Mouse (Mus musculus) spleen, postnatal 14 days (tissue): ENCODE data around the gene Rnf115.
"Not testable (repeated sequence)": the region's sequence is repeated elsewhere in the genome, so short reads cannot be mapped to it uniquely, and the experiment has no call there.

Experiments
- DNase-seq, 2 experiments: peaks; one replicate each; pipeline ENCODE4 v3.0.0; 2021 to 2022; ENCODE audit warnings: low spot score in 2 of 2

The Rnf115 gene

GRCm38 (mm10) chr3:96727343-96727827, at the start of gene Rnf115, which contains the start of gene Polr3c:
Gene Rnf115 (plus strand): TSS chr3:96727664.
Gene Polr3c (minus strand): TSS chr3:96727628.
- peak; percentile 93 to 95 for DNase-seq

GRCm38 (mm10) chr3:96678456-96678855, 49.0 kb upstream of the Rnf115 start:
- no peak for DNase-seq

DNA sequence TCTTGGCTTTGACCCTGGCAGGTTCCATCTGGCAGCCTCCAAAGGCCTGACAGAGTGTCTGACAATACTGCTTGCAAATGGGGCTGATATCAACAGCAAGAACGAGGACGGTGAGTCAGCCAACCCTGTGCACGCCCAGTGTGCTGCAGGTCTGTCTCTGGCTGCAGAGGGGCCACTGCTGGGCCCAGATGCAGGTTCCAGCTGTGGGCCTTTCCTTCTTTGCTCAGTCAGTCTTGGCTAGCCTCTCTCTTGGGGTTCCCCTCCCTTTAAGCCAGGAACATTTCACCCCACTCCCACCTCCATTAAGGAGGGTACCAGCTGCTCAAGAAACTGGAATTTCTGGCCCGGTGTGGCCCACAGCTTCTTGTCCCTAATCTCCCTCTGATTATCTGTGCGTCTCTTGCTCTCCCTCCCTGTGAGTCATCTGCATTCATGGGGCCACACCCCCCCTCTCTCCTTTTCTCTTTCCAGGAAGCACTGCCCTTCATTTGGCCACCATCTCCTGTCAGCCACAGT, 48.2 kb upstream of the Rnf115 start:
- DNase-seq, result no peak

- no peak for DNase-seq
These were observed 47.1 kb upstream of the Rnf115 start for GRCm38 (mm10) chr3:96680269-96680956.

GRCm38 (mm10) chr3:96683496-96683895, 44.0 kb upstream of the Rnf115 start:
- DNase-seq, result no peak

DNA sequence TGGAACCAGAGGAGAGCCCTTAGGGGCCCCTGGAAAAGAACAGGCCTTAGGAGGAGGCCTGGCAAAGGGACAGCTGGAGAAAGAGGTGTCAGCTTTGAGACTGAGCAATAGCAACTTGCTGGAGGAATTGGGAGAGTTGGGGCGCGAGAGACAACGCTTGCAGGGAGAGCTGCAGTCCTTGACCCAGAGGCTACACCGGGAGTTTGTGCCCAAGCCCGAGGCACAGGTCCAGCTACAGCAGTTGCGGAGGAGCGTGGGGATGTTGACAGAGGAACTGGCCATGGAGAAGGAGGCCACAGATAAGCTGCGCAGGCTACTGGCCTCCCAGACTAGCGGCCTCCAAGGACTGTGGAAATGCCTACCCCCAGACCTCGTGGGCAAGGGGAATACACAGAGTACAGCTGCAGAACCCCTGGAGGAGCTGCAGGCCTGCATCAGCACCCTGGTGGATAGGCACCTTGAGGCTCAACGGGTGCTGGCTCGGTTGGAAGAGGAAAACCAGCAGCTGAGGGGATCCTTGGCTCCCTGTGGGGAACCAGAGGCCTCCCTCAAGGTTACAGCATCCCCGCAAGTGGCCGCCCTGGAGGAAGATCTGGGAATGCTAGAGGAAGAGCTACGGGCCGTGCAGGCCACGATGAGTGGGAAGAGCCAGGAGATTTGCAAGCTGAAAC, 43.2 kb upstream of the Rnf115 start:
- no peak for DNase-seq

DNA sequence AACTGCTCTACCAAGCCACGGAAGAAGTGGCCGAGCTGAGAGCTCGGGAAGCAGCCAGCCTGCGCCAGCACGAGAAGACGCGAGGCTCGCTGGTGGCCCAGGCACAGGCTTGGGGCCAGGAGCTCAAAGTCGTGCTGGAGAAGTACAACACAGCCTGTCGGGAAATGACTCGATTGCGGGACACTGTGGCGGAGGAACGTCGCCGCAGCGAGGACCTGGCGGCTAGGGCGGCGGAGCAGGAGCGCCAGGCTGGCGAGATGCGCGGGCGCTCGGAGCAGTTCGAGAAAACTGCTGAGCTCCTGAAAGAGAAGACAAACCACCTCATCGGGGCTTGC, 42.7 kb upstream of the Rnf115 start:
- DNase-seq, result no peak

GRCm38 (mm10) chr3:96686057-96686456, 41.4 kb upstream of the Rnf115 start:
- not testable (repeated sequence) for DNase-seq

GRCm38 (mm10) chr3:96688854-96689253, 38.6 kb upstream of the Rnf115 start:
- no peak for DNase-seq

DNA sequence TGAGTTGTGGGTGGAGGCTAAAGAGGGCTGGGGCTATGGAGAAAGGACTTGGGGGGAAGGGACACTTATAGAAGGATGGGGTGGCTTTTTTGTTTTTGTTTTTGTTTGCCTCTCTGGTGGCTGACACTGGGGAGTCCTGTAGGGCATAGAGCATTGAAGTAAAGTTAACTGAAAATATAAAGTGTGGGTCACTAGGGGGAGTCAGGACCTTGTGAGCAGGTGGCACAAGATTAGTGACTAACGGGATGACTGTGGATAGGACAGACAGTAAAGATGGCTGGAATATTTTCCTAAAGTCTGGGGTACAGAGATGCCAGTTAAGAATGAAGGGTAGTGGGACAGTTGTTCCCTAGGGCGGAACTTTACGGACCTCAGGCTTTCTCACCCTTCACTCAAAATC, 37.2 kb upstream of the Rnf115 start:
- no peak for DNase-seq

DNA sequence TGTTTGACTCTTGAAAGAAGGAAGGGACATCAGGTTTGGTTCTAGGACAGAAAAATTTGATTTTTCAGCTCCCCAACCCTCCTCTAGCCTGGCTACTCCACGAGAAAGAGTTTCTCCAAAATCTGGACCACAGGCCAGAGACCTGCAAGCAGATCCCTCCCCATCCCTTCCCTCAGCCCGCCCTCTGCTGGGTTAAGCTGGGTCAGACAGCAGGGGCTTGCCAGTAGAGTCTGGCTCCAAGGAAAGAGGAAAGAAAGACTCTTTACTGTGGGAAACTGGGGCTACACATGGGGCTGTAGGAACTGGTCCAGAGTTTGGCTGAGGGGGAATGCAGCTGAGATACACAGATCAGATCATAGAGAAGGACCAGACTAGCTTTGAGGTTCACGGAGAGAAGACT, 35.0 kb upstream of the Rnf115 start:
- no peak for DNase-seq

GRCm38 (mm10) chr3:96693579-96693978, 33.9 kb upstream of the Rnf115 start:
- DNase-seq, result no peak

GRCm38 (mm10) chr3:96696198-96696765, 31.2 kb upstream of the Rnf115 start, which contains the start of gene Pias3:
Gene Pias3 (plus strand): TSS chr3:96696384.
- DNase-seq, result peak; percentile 49 to 55

DNA sequence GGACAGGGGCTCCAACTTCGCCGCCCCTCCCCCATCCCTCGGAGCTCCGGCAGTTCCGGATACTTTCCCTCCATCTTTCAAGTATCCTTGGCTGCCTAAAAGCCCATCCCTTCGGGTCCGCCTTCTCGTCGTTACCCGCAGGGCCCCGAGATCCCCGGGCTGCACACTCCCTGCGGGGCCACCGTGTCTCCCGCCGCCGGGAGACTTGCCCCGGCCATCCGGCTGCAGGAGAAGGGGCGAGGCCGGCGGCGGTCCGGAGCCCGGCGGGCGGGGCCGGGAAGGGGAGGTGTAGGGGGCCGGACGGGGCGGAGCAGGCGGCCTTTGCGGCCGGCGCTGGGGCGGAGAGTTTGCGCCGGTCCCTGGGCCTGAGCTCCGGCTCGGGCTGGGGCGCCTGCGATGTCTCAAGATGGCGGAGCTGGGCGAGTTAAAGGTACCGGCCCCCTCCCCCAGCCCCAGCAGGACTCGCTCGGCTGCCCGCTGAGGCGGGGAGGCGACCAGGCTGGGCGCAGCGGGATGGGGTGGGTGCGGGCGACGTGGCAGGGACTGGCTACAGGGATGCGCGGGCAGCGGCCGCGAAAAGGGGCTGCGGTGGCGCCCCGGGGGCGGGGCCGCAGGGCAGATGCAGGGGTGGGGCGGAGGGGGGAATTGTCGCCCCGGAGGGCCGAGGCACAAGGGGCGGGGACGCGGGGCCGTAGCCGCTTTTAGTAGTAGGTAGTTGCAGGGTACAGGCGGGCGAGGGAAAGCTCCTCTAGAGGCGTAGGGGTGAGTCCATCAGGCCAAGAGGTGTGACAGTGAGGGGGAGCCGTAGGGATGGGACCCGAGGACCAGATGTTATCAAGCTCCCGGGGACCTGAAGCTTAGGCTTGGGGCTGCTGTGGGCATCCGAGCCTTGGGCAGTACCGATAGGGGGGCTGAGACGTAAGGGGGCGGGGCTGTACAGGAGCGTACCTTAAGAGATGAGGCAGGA, 30.4 kb upstream of the Rnf115 start:
- DNase-seq, result peak; percentile 77 to 82

- no peak for DNase-seq
These were observed 28.3 kb upstream of the Rnf115 start for GRCm38 (mm10) chr3:96698993-96699690.

- peak in 1 of 2 experiments; percentile 24 for DNase-seq
These were observed 27.1 kb upstream of the Rnf115 start for GRCm38 (mm10) chr3:96700376-96700775.

- no peak for DNase-seq
These were observed 26.5 kb upstream of the Rnf115 start for GRCm38 (mm10) chr3:96701003-96701402.

DNA sequence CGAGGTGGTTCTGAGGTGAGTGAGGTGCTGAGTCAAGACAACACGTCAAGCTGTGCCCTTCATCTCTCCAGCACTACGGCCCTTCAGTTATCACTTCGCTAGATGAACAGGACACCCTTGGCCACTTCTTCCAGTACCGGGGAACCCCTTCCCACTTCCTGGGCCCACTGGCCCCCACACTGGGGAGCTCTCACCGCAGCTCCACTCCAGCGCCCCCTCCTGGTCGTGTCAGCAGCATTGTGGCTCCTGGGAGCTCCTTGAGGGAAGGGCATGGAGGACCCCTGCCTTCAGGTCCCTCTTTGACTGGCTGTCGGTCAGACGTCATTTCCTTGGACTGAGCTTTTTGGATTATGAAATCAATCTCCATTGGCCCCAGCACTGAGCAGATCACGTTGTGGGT, 22.7 kb upstream of the Rnf115 start:
- peak in 1 of 2 experiments; percentile 38 for DNase-seq

DNA sequence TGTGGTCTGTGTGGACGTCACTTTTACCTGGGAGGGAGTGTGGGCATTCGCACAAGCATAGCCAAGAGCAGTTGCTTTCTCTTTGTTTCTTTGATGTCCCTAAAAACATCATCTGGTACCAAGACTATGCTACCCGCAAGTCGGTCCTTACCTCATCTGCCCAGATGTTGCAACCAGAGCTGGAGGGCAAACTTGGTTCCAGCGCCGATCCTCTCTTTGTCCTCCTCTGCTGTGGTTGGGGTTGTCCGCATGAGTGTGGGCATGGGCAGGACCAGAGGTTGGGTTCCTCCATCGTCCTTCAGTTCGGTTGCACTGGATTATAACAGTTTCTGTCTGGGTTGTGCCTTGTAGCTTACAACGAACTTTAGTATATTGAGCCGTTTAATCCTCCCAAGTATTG, 21.2 kb upstream of the Rnf115 start:
- DNase-seq, result no peak

- no peak for DNase-seq
These were observed 20.5 kb upstream of the Rnf115 start for GRCm38 (mm10) chr3:96706984-96707383.
